Mouse (Mus musculus) midbrain, embryonic 12.5 days (tissue): ENCODE data around the gene Acan. TPM values are rescaled to one million over a fixed set of nuclear protein-coding genes. Genes with fewer than 3 reads are reported as not detected.

Source experiments
- ATAC-seq: fragments of 200-750 bp; cut with Nextera tagmentation; 2 replicates; pipeline ENCODE4 v1.8.0; 2017; ENCODE audit warnings: low read depth, moderate TSS enrichment, moderate library complexity; ENCODE audit not compliant: low FRiP score
- H3K27ac ChIP-seq: fragments of 300-500 bp; sonication (generic); replicated peaks from 2 replicates; pipeline ENCODE4 v1.5.1; 2016; ENCODE audit warnings: mild to moderate bottlenecking
- H3K27me3 ChIP-seq: fragments of 300-500 bp; sonication (generic); 2 replicates; pipeline ENCODE4 v1.6.1; 2016; ENCODE audit warnings: mild to moderate bottlenecking
- H3K36me3 ChIP-seq: fragments of 300-500 bp; sonication (generic); 2 replicates; pipeline ENCODE4 v1.6.1; 2016
- H3K4me1 ChIP-seq: fragments of 300-500 bp; sonication (generic); 2 replicates; pipeline ENCODE4 v1.6.1; 2016
- H3K4me2 ChIP-seq: fragments of 300-500 bp; sonication (generic); replicated peaks from 2 replicates; pipeline ENCODE4 v1.6.1; 2016; ENCODE audit warnings: mild to moderate bottlenecking, moderate library complexity
- H3K4me3 ChIP-seq: fragments of 300-500 bp; sonication (generic); 2 replicates; pipeline ENCODE4 v1.5.1; 2016; ENCODE audit warnings: mild to moderate bottlenecking
- H3K9ac ChIP-seq: fragments of 300-500 bp; sonication (generic); replicated peaks from 2 replicates; pipeline ENCODE4 v1.6.1; 2016; ENCODE audit warnings: mild to moderate bottlenecking, moderate library complexity
- H3K9me3 ChIP-seq: fragments of 300-500 bp; sonication (generic); 2 replicates; pipeline ENCODE4 v1.6.1; 2016; ENCODE audit warnings: mild to moderate bottlenecking
- WGBS: fragments of 180-500 bp; shearing (Covaris S2); methylation state at CpG from one replicate; pipeline ENCODE4 v1.1.7; 2016; 5-methylcytosine and 5-hydroxymethylcytosine counted together
- polyA plus RNA-seq: library from polyadenylated mRNA; unstranded; fragments of >200 nt; fragmentation: Nextera tagmentation; extraction: Ambion mirVana; gene quantifications from 2 replicates; pipeline ENCODE4 v1.2.1, GENCODE M21; 2016

Gene Acan
- polyA plus RNA-seq, 1 experiment from 2014 or later: 0.77 TPM

GRCm38 (mm10) chr7:79080572-79081399 lies 27.5 kb downstream of the Acan start:
- H3K36me3 ChIP-seq: no peaks in the 10 kb centered on the region
- 0 out of 2 replicates have a peak, but pooled peaks cover 11% of the 10 kb centered on the region for H3K27me3 ChIP-seq
- no peak overlapping the region for H3K4me3 ChIP-seq
- H3K4me1 ChIP-seq: no peaks in the 10 kb centered on the region
- 24% methylated on average over 7 of the region's 7 CpGs for WGBS
- peak; percentile 65; the same call in 1 of the 2 replicates for ATAC-seq
- no peak overlapping the region for H3K4me2 ChIP-seq
- no peak overlapping the region for H3K27ac ChIP-seq
- no peak overlapping the region for H3K9ac ChIP-seq
- no peaks in the 10 kb centered on the region for H3K9me3 ChIP-seq

- 81% methylated on average over 4 of the region's 4 CpGs for WGBS
- Histone ChIP-seq H3K9me3 (no peaks in the 10 kb centered on the region), H3K36me3 (no peaks in the 10 kb centered on the region), H3K4me2 (no peak overlapping the region), H3K4me1 (no peaks in the 10 kb centered on the region), H3K4me3 (no peak overlapping the region), H3K9ac (no peak overlapping the region), H3K27ac (no peak overlapping the region), H3K27me3 (no peaks in the 10 kb centered on the region)
- no peak for ATAC-seq
Measured at GRCm38 (mm10) chr7:79089111-79089510, 35.8 kb downstream of the Acan start.

GRCm38 (mm10) chr7:79096492-79096891 lies 43.2 kb downstream of the Acan start:
- WGBS: 69% methylated on average over 5 of the region's 5 CpGs
- H3K4me1 ChIP-seq: no peaks in the 10 kb centered on the region

GRCm38 (mm10) chr7:79113848-79114247 lies 60.6 kb downstream of the Acan start:
- ATAC-seq: peak; percentile 63
- Histone ChIP-seq H3K4me2 (no peak overlapping the region), H3K9ac (0 out of 2 replicates have a peak overlapping the region, but pooled peaks have one; percentile 6), H3K27me3 (no peaks in the 10 kb centered on the region), H3K27ac (no peak overlapping the region), H3K4me3 (no peak overlapping the region), H3K36me3 (no peaks in the 10 kb centered on the region), H3K9me3 (no peaks in the 10 kb centered on the region), H3K4me1 (peaks cover 10% of the 10 kb centered on the region; the same call in 1 of the 2 replicates)
- 50% methylated on average over 4 of the region's 4 CpGs for WGBS

More at GRCm38 (mm10) chr7:79096492-79096891, 43.2 kb downstream of the Acan start:
- no peak overlapping the region for H3K27ac ChIP-seq
- no peak for ATAC-seq
- no peaks in the 10 kb centered on the region for H3K36me3 ChIP-seq
- no peaks in the 10 kb centered on the region for H3K9me3 ChIP-seq
- no peaks in the 10 kb centered on the region for H3K27me3 ChIP-seq
- H3K4me3 ChIP-seq: no peak overlapping the region
- H3K4me2 ChIP-seq: no peak overlapping the region
- no peak overlapping the region for H3K9ac ChIP-seq

GRCm38 (mm10) chr7:79123465-79123864 lies 70.2 kb downstream of the Acan start:
- Histone ChIP-seq H3K4me2 (no peak overlapping the region), H3K9me3 (no peaks in the 10 kb centered on the region), H3K27me3 (no peaks in the 10 kb centered on the region), H3K4me3 (no peak overlapping the region), H3K27ac (no peak overlapping the region), H3K36me3 (no peaks in the 10 kb centered on the region), H3K9ac (no peak overlapping the region), H3K4me1 (no peaks in the 10 kb centered on the region)
- no peak for ATAC-seq
- WGBS: 83% methylated on average over 5 of the region's 5 CpGs

- H3K9ac ChIP-seq: no peak overlapping the region
- H3K36me3 ChIP-seq: peaks cover 4% of the 10 kb centered on the region; the same call in 1 of the 2 replicates
- no peak overlapping the region for H3K27ac ChIP-seq
- ATAC-seq: no peak
- no peak overlapping the region for H3K4me3 ChIP-seq
- peak overlapping the region; percentile 43 for H3K4me2 ChIP-seq
- H3K27me3 ChIP-seq: peaks cover 34% of the 10 kb centered on the region
- WGBS: 11% methylated on average over 8 of the region's 8 CpGs
- peaks cover 15% of the 10 kb centered on the region; the same call in 1 of the 2 replicates for H3K4me1 ChIP-seq
- no peaks in the 10 kb centered on the region for H3K9me3 ChIP-seq
Measured at GRCm38 (mm10) chr7:79129883-79130282, 76.6 kb downstream of the Acan start.

GRCm38 (mm10) chr7:79130385-79130784 lies 77.1 kb downstream of the Acan start:
- H3K9ac ChIP-seq: no peak overlapping the region
- H3K4me1 ChIP-seq: peaks cover 15% of the 10 kb centered on the region; the same call in 1 of the 2 replicates
- no peaks in the 10 kb centered on the region for H3K9me3 ChIP-seq
- WGBS: 13% methylated on average over 13 of the region's 13 CpGs
- H3K27me3 ChIP-seq: peaks cover 34% of the 10 kb centered on the region
- peak overlapping the region; percentile 23 for H3K4me3 ChIP-seq
- H3K27ac ChIP-seq: no peak overlapping the region
- peaks cover 4% of the 10 kb centered on the region; the same call in 1 of the 2 replicates for H3K36me3 ChIP-seq
- peak overlapping the region; percentile 43 for H3K4me2 ChIP-seq
- ATAC-seq: no peak

- WGBS: 4% methylated on average over 19 of the region's 19 CpGs
- no peak within 1 kb of the TSS; the same call in 1 of the 2 replicates for H3K9ac ChIP-seq
- H3K4me3 ChIP-seq: peak within 1 kb of the TSS; percentile 23
- H3K9me3 ChIP-seq: no peaks in the 10 kb centered on the region
- ATAC-seq: no peak
- H3K27me3 ChIP-seq: peaks cover 34% of the 10 kb centered on the region
- H3K4me1 ChIP-seq: peaks cover 15% of the 10 kb centered on the region; the same call in 1 of the 2 replicates
- H3K27ac ChIP-seq: no peak within 1 kb of the TSS
- peak within 1 kb of the TSS; percentile 43 for H3K4me2 ChIP-seq
- H3K36me3 ChIP-seq: peaks cover 10% of the 10 kb centered on the region; the same call in 1 of the 2 replicates
Measured at GRCm38 (mm10) chr7:79130843-79131444, 77.7 kb downstream of the Acan start, which contains the start of gene Hapln3. TSS of gene Hapln3 (minus strand) at chr7:79131018.

- Histone ChIP-seq H3K27ac (no peak overlapping the region), H3K9me3 (no peaks in the 10 kb centered on the region), H3K4me3 (no peak overlapping the region), H3K9ac (no peak overlapping the region), H3K27me3 (peaks cover 34% of the 10 kb centered on the region), H3K36me3 (peaks cover 14% of the 10 kb centered on the region; the same call in 1 of the 2 replicates), H3K4me2 (no peak overlapping the region), H3K4me1 (peaks cover 15% of the 10 kb centered on the region; the same call in 1 of the 2 replicates)
- ATAC-seq: 0 out of 2 replicates have a peak, but pooled peaks have one; percentile 35
- whole genome bisulfite sequencing: 31% methylated on average over 6 of the region's 6 CpGs
Measured at GRCm38 (mm10) chr7:79133391-79133790, 80.1 kb downstream of the Acan start.

GRCm38 (mm10) chr7:79139328-79139824 lies 86.1 kb downstream of the Acan start:
- no peak for ATAC-seq
- Histone ChIP-seq H3K4me1 (no peaks in the 10 kb centered on the region), H3K4me2 (no peak overlapping the region), H3K27me3 (no peaks in the 10 kb centered on the region), H3K9me3 (no peaks in the 10 kb centered on the region), H3K27ac (no peak overlapping the region), H3K36me3 (peaks cover 14% of the 10 kb centered on the region; the same call in 1 of the 2 replicates), H3K4me3 (no peak overlapping the region), H3K9ac (no peak overlapping the region)
- WGBS: 55% methylated on average over 6 of the region's 6 CpGs

GRCm38 (mm10) chr7:79139891-79140591 lies 86.8 kb downstream of the Acan start:
- Histone ChIP-seq H3K27me3 (no peaks in the 10 kb centered on the region), H3K9ac (no peak overlapping the region), H3K4me2 (no peak overlapping the region), H3K9me3 (no peaks in the 10 kb centered on the region), H3K4me3 (no peak overlapping the region), H3K36me3 (peaks cover 14% of the 10 kb centered on the region; the same call in 1 of the 2 replicates), H3K4me1 (no peaks in the 10 kb centered on the region), H3K27ac (no peak overlapping the region)
- no peak for ATAC-seq
- 62% methylated on average over 4 of the region's 4 CpGs for WGBS
